In genomic region chr4:147063768-147064167, GRCm38 (mm10) we compare ENCODE assay signal across 31 mouse cellular contexts. TPM values are rescaled to one million over a fixed set of nuclear protein-coding genes. Genes with fewer than 3 reads are reported as not detected.
"Had no signal": no experiment of that assay in that cellular context is flagged by ENCODE, and none has a peak within 500 bp of the region (broad histone marks: within the 10 kb centered on the region; RNA-seq: fewer than 3 reads in every experiment).

No protein-coding gene starts in this region.

RNA-seq across cellular contexts. Expression of gene Rex2, which starts 42.1 kb away (rescaled TPM):
- total RNA-seq: liver, adult 2 months; megakaryocyte, adult 5-6 weeks; megakaryocyte-erythroid progenitor cell, adult 5-6 weeks; midbrain, postnatal 0 days; monocyte, adult 5-6 weeks had no signal
- polyA plus RNA-seq: limb, embryonic 10.5 days; limb, embryonic 11.5 days; limb, embryonic 12.5 days; limb, embryonic 13.5 days; limb, embryonic 14.5 days; limb, embryonic 15.5 days; liver, adult 2 months; liver, embryonic 11.5 days; liver, embryonic 12.5 days; liver, embryonic 13.5 days; liver, embryonic 14.5 days; liver, embryonic 15.5 days; liver, embryonic 16.5 days; liver, postnatal 0 days; lung, adult 2 months; lung, embryonic 14.5 days; lung, embryonic 15.5 days; lung, embryonic 16.5 days; lung, postnatal 0 days; macrophage; midbrain, embryonic 11.5 days; midbrain, embryonic 12.5 days; midbrain, embryonic 13.5 days; midbrain, embryonic 14.5 days; midbrain, embryonic 16.5 days; midbrain, postnatal 0 days; neural tube, embryonic 11.5 days; neural tube, embryonic 12.5 days had no signal
